Mouse (Mus musculus): ENCODE results near the gene Pcgf3.
"Not testable (repeated sequence)": the region's sequence is repeated elsewhere in the genome, so short reads cannot be mapped to it uniquely, and the experiment has no call there.

The Pcgf3 gene

DNA sequence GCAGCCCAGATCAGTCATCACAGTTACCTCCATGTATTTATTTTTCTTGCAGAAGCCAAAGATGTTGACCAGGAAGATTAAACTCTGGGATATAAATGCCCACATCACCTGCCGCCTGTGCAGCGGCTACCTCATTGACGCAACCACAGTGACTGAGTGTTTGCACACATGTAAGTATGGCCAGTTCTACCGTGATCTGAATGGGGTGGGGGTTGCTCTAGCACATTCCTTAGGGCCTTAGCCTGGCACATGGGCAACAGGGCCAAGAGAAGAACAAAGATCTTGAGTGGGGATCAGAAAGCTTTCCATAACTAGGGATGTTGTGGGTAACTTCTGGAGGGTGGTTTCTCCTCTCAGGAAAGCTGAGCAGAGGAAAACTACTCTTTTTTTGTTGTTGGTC is 12.7 kb downstream of the Pcgf3 start:
- DNase-seq, result no peak

DNA sequence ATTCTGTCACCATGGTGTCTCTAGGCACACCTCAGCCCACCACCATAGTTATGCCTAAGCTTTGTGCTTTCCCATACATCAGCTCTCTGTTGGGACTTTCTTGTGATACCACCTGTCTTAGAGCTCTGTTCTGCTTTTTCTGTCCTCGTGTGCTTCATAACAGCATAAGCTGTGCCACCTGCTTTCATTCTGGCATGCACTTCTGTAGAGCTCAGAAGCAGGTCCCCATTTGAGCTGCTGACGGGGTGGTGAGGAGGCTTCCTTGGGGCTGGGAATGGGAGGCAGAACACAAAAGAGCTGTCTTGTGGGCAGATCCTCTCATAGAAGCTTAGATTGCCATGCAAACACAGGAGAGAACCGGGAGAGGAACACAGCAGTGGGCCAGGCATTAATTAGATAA is 14.9 kb downstream of the Pcgf3 start:
- no peak for DNase-seq

DNA sequence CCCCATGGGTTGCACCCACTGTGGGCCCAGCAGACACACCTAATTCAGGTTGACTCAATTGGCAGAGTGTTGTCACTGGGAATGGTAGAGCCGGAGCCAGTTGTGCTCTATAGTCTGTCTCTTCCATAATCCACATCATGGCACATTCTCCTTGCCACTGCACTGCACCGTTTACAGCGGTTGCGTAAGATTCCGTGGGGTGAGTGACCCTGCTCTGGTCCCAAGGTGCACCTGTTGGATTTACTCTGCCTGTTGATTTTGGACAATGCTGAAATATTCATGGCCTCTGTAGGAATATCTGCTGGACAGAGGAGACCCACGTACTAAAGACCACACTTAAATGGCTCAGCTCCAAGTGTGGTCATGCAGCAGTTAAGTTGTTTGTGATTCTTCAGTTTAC is 22.0 kb downstream of the Pcgf3 start:
- no peak for DNase-seq

DNA sequence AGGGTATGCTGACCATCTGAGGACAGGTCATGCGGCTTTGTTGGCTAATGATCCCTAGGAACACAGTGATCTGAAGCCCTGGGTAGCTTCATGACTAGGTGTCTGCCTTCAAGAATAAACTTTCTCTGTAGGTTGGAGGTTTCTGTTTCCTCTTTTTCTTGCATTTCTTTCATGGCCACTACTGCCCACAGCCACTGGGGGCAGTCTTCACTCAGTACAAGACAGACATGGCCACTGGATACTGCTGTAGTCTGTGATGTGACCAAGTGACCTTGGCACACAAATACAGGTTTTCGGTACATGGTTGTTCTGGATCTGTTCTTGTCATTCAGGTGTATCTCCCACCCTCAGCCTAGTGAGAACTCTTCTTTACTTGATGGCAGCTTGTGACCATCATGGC is 24.2 kb downstream of the Pcgf3 start:
- peak; percentile 29 to 46 for DNase-seq

DNA sequence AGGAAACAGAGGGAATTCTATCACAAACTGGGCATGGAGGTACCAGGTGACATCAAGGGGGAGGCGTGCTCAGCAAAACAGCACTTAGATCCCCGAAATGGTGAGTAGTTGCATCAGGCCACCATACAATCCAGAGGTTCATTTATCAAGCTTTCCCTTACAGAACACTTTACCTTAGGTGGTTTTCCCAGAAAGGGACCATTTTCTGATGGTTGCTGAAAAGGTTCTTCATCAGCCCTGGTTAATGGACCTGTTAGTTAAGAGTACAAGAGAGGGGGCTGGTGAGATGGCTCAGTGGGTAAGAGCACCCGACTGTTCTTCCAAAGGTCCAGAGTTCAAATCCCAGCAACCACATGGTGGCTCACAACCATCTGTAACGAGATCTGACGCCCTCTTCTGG is 25.1 kb downstream of the Pcgf3 start:
- not testable (repeated sequence) for DNase-seq

DNA sequence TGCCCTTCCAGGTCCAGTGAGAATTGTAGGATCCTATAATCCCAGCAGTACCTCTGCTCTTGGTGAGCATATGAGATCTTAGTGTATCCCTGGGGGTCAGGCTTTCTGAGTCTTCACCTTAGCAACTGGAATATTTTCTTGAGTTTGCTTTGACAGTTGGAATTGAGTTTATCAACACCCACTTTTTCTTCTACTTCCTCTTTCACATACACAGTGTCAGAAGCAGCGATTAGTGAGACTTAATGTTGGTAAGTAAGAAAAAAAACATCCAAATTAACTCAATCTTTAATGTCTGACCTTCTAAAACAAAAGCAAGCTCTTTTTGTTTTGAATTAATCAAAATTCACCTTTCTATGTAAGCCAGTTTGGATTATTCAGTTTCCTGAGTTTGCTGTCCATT is 40.5 kb downstream of the Pcgf3 start:
- no peak for DNase-seq

DNA sequence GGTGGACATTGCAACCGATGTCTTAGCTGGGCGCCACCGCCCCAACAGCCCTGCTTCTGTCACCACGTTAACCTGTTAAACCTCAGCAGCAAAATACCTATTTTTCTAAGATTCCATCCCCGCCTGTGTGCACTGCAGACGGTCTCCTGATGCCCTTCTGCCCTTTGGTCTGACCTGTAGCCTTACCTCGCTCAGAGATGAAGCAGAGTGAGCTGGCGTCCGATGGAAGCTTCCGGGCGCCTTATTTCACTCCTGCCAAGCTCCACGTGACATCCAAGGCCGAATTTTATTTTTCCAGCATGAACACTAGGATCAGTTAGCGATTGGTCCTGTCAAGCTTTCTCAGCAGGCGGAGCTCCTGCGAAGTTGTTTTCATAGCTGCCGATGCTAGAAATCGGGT is 41.3 kb downstream of the Pcgf3 start:
- DNase-seq, result no peak

DNA sequence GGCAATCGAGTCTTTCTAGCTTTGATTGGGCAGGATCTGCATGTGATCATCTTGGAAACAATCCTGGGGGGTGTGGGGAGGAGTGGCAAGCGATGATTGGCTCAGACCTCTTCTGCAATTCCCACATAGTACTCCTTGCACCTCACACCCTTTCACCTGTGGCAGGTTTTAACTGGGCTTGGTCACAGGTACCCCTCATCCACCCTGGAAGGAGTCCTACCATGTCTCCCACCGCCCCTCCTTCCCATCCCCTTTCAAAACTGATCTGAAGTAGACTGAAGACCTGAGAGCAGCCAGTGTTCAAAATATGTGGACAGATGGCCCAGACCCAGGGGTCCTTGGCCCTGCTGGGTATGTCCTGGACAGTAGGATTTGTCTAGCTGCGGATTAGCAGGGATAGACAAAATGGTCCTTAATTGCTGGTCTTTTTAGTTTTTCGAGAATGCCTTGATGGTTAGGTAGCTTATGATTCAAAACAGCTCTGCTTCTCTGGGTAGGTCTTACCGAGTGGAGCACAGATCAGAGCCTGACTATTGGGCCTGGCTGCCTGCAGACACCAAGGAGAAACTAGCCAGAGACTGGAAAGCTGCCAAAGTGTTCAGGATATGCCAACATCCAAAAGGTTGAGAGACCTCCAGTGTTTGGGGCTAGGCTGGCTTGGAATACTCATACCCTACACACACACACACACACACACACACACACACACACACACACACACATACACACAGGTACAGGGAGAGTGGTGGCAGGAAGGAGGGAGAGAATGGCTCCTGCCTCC is 54.7 kb downstream of the Pcgf3 start:
- DNase-seq, result no peak

DNA sequence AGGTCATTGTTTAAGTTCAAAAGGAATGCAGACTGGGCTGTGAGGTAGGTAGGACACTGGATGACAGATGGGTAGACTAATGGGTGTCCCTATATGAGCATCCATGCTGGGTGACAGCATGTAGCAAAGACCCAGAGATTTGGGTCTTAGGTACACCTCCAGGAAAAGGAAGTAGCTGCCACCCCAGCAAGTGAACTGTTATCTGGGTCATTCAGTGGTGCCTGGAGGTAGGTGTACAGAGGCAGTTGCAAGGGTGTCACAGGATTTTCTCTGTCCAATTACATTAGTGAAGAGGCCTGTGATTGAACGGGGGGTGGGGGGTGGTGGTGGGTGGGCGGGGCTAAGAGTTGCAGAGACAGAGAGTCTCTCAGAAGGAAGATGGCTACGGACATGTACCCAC is 55.6 kb downstream of the Pcgf3 start:
- no peak for DNase-seq

DNA sequence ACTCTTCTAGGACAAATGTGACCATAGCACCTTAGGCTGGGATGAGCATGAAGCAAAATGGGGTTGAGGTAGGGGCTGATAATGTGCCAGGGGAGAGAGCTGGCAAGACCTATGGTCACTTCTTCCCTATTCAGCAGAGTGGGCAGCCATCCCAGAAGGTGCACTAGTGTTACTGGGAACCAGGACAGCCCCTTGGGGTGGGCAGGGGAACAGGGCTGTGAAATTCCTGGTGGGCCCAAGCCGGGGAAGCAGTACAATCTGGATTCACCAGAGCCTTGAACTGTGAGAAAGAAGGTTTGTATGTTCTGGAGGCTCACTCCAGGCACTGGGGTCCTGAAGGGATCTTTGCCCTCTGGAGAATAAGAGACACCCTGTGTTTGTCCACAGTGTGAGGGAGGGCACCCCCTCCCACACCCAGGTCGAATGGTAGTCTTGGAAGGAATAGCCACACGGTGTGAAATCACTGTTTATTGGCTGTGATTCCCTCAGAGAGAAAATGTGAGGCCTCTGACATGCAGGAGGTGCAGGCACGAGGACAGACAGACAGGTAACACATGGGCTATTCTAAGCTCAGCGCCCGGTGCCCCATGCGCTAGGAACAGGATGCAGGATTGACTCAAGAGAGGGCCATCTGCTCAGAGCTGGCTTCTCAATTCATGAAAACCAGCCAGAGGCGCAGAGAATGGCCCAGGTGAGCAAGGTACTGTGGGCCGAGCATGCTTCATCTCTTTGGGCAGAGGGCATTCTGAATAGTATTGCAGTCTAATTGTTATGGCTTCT is 57.3 kb downstream of the Pcgf3 start:
- DNase-seq, result no peak

DNA sequence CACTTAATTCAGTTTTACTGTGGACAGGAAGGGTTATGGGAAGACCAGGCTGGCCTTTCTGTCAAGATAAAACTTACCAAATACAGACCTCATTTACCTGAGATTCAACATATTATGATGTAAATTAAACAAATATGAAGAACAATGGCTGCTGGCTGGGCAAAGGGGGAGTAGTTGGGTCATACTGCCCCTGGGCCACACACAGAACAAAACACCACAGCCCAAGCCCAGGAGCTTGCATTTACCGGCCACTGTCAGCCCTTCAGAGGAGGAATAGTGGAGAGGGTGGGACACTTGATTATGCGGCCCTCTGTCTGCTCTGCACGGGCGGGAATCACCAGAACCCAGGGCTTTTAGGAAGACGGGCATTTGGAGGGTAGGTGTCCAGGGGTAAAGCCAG is 57.9 kb downstream of the Pcgf3 start:
- no peak for DNase-seq

DNA sequence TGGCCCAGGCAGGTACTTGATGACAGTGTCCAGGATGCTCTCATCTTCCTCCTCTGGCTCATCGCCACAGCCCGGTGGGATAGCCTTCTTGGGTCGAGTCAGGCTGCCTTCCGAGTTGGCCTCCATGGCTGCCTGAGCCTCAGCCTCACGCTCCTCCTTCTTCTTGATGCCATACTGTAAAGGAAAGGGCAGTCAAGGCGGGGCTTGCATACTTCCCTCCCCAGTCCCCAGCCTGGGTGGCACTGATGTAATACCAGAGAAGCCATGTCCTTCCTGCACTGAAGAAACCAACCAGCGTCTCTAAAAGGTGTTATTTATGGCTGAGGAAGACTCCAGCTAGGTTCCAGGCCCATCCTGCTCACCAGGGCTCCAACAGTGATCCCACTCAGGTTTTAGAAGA is 59.1 kb downstream of the Pcgf3 start:
- no peak for DNase-seq

DNA sequence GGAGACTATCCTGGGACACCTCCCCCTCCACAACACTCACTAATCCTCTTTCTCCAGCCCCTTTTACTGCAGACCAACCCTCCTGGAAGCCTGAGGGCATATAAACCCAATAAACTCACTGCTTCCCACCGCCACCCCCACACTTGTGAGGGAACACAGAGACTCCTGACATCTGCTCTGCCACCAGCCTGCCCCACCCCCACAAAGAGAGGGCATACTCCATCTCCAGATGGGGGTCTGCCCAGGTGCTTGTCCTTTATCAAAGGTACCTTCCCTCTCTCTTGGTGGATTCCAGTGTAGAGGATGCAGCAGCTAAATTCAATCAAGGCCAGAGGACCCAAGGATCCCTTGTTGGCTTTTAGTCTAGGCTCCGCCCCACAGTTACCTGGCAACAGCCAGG is 60.0 kb downstream of the Pcgf3 start:
- DNase-seq, result no peak

DNA sequence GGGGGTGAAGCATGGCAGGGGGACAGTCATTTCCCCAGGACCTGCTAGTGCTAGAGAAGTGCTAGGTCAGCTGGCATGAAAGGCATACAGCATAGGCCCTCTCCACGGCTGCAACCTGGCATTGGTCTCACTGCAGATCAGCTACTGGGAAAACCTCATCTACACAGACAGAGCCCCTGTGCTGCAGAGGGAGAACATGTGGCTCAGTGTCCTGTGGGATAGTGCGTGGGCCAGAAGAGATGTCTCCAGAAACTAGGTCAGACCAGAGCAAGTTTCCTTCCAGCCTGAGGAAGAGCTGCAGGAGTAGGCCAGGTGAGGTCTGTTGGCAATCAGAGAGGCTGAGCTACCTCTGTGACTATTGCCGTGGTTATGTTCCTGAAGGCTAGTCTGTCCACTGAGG is 60.9 kb downstream of the Pcgf3 start:
- DNase-seq, result no peak

DNA sequence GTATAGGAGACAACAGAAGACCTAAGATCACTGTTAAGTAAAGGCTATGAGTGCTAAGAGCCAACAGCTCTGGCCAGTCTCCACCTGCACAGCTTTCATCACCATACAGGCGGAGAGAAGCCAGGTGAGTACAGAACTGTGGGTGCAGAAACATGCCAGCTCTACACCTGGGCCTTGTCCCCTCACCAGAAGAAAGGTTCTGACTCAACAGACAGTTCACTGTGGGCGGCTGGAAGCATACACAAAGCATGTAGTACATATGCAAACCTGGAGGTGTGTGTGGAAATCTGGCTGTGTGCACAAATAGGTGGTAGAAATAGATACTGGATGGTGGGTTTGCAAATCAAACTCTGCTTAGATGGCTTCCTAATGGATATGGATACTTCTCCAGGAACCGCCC is 61.6 kb downstream of the Pcgf3 start:
- DNase-seq, result no peak

DNA sequence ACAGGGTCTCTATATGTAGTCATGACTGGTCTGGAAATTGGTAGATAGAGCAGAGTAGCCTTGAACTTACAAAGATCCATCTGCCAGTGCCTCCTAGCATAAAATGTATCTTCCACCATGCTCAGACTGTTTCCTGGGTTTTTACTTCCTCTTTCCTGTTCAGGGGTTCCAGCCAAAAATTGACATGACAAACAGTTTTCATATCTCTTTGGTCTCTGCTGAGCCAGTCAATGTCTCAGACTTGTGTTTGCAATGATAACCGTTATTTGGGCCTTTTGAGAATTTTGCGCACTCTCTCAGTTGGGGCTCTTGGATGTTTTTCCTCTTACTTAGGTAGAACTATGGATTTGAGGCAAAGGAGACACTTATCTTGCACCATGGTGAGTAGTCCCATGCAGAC is 73.2 kb downstream of the Pcgf3 start:
- DNase-seq, result no peak

DNA sequence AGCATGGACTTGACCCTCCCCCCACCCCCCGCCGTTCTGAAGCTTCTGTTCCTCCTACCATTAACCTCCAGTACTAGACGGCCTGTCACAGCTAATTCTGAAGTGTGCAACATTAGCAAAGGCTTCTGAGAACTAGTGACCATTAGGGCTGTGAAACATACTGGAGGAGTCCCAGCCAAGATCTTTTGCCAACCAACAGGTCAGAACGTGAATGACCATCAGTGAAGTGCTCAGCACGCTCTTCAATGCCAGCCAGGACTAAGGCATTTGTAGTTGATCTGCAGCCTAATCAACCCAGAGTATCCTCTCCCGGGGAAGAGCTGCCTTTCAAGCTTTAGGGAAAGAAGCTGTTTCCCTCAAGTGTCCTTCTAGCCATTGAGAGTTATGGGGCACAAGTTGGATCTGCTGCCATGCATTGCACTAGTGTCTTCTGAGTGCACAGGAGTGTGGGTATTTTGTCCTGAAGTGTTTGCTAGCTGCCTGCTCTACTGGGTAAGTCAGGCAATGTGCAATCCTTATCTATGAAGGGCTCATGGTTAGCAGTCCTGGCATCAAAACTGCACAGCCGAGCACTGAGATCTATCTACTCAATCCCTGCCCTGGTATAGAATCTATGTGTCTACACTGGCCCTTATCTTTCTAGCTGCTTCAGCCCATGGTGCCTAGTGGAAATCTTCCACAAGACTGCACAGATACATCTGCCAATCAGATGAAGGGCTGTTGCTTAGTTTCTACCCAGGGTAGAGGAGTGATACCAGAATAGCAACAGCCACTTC is 82.7 kb downstream of the Pcgf3 start:
- no peak for DNase-seq

DNA sequence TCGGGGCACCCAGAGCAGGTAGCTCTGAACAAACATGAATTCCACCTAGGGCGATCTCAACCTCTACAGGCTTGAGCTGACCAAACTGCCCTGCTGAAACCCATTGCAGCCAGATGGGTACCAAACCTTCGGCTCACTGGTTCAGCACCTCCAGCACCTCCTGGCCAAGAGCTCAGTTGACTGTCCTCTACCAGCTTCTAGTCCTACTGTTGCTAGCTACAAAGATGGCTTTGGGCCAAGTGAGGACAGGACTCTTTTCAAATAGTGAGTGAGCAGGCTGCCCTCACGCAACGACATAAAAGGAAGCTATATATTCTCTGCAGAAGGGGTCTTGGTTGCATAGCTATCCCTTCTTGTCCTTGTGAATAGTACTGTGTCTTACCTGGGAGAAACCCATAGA is 86.6 kb downstream of the Pcgf3 start:
- DNase-seq, result no peak

DNA sequence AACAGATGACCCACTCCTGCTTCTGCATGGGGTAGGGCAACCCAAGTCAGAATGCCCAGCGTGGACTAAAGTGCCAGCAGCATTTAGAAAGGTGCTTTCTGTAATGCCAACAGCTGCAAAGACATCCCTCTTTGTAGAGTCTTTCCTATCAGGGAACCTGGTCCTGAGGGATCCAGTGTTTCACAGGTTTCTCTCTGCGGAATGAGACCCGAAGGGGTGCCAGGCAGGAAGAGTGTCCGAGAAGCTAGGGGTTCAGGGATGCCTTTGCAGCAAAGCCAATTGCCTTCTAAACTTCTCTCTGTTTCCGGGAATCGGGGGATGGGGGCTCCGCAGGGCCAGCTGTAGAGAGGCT is 88.1 kb downstream of the Pcgf3 start:
- no peak for DNase-seq

DNA sequence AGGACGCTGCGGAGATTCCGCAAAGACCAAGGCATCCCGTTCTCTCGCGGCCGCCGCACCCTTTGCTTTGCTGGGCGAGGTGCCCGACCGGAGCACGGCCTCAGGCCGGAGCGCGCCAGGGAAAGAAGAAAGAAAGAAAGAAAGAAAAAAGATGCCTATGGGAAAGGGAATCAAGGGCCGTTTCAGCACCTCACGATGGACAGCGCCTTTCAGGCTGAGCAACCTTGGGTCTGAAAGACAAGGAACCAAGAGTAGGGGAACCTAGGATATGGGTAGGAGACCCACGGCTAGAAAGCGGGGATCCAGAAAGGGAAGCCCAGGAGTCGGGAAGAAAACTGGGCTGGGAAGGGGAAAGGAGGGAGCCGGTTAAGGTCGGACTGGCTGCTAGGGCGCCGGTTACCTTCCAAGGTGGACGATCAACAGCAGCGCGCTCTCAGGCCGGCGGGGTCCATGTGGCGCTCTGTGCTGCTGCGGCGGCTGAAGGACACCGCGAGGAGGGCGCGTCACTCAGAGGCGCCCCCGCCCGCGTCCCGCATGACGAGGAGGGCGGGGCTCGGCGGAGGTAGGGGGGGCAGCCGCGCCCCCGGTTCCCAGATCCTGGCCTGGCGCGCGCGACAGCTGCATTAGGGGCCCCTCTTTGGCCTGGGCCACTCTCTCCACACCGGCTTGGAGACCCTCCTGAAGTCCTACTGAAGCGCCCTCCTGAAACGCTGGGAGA is 88.6 kb downstream of the Pcgf3 start, which contains the start of gene Cplx1:
Gene Cplx1 (minus strand): TSS at position 536 of the 718 bp plus-strand sequence.
- peak; percentile 90 for DNase-seq

DNA sequence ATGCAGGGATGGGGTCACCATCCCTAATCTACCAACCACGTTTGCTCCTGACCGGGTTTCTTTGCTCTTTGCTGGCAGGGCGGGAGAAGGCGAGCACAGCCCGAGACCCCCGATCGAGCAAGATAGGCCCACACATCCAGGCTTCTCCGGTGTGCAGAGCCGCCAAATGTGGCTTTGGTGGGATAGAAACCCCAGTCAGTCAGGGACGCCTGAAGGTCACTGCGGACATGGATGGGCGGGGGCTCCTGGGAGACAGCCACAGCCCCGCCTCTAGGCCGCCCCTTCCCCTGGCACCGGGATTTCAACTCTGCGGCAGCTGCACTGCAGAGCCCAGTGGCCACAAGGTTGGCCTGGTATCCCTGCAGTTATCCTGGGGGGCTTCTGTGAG is 89.2 kb downstream of the Pcgf3 start:
- DNase-seq, result no peak

DNA sequence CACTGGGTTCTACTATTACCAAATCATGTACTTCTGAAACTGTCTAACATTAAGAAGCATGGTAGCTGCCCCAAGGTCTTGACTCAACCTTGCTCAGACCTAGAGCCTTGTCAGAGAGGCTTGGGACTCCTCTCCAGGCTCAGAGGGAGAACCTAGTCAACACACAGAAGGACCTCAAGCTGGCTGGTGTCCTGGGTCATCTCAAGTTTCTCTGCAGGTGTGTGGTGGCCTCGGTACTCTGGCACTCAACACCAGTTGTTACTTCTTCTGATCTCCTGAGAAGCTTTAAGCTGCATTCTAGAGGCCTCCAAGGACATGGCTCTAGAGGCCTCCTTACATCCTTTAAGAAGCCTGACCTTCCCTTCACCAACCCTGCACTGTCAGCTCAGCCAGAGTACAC is 93.0 kb downstream of the Pcgf3 start:
- DNase-seq, result no peak
